Mouse (Mus musculus): ENCODE measurements around the gene Gm13288. TPM values are rescaled to one million over a fixed set of nuclear protein-coding genes. Genes with fewer than 3 reads are reported as not detected.
"Not testable (repeated sequence)": the region's sequence is repeated elsewhere in the genome, so short reads cannot be mapped to it uniquely, and the experiment has no call there.

The Gm13288 gene
- polyA plus RNA-seq, 1 experiment from 2014 or later = 0.08 TPM

DNA sequence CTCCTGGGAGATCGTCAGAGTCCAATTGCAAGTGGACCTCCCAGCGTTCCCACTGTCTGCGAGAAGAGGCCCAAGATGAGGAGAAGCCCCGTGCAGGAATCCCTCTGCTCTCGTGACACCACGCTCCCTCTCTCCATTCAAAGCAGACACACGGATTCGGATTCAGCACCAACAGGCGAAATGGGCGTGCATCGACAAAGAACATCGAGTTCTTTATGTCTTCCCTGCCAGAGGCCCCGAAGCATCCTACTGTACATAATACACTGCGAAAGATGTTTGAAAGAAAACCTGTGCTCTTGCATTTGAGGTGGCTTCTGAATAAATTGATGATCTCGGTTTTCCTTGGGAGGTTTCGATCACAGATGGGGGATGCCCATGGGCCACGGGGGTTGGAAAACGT is 25.0 kb upstream of the Gm13288 start:
- not testable (repeated sequence) for H3K4me2 ChIP-seq (replicated peaks); H3K4me3 ChIP-seq (replicated peaks); H3K27me3 ChIP-seq (replicated peaks); H3K9ac ChIP-seq; H3K4me1 ChIP-seq (replicated peaks); H3K36me3 ChIP-seq; H3K27ac ChIP-seq; H3K9me3 ChIP-seq; ATAC-seq
- WGBS = 54% methylated on average over 16 of the region's 18 CpGs

DNA sequence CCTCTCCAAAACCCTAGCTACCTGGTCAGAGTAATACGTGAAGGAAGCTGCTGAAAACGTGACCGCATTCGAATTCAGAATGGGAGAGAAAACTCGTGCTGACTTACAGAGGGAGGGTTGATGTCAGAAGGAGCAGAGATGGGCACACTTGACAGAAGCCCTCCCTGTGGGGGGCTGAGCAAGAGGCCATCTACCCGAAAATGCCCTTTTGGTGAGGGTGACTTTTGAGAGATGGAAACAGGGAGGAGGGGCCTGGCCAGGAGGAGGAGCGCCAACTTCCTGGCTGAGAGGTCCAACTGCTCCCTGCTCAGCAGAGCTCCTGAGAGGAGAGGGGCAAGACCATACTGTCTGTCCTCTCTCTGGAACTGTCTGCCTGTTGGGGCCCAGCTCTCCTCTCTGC is 23.5 kb upstream of the Gm13288 start, which contains the start of gene Ifnz:
TSS of gene Ifnz (plus strand) at position 301 of the 400 bp plus-strand sequence.
- not testable (repeated sequence) for H3K36me3 ChIP-seq; H3K27me3 ChIP-seq (replicated peaks); H3K4me1 ChIP-seq (replicated peaks); ATAC-seq; H3K9me3 ChIP-seq; H3K9ac ChIP-seq; H3K27ac ChIP-seq
- 21% methylated on average over 4 of the region's 7 CpGs for WGBS
- Histone ChIP-seq H3K4me3 (replicated peaks) (0 out of 2 replicates have a peak within 1 kb of the TSS, but pooled peaks have one; percentile 16), H3K4me2 (replicated peaks) (peak within 1 kb of the TSS; percentile 47)

DNA sequence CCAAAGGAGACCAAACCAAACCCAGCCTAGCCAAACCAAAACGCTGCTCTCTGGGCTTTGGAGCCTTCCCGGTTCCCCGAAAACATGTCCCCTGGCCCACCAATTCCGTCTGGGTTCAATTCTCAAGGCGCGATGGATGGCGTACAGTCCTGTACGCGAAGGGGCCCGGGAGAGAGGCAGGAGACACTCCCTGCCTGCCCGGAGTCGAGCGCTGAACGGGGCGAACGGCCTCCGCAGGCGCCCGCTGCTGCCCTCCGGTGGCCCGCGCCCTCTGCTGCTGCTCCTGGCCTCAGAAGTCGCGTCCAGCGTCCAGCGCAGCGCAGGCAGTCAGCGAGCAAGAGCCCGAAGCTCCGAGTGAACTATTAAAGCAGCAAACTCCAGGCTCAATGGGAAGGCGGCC is 23.0 kb upstream of the Gm13288 start:
- H3K4me3 ChIP-seq (replicated peaks) = 0 out of 2 replicates have a peak overlapping the region, but pooled peaks have one; percentile 16

DNA sequence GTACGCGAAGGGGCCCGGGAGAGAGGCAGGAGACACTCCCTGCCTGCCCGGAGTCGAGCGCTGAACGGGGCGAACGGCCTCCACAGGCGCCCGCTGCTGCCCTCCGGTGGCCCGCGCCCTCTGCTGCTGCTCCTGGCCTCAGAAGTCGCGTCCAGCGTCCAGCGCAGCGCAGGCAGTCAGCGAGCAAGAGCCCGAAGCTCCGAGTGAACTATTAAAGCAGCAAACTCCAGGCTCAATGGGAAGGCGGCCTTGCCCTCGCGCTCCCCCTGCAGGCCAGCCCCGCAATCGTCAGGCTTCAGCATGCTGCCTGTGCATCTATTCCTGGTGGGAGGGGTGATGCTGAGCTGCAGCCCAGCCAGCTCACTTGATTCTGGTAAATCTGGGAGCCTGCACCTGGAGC is 19.9 kb upstream of the Gm13288 start, which contains the start of gene Gm13276:
TSS of gene Gm13276 (plus strand) at position 301 of the 400 bp plus-strand sequence.
- WGBS = no CpG with 5 or more reads among the region's 27 CpGs
- not testable (repeated sequence) for H3K4me2 ChIP-seq (replicated peaks); H3K4me1 ChIP-seq (replicated peaks); H3K27ac ChIP-seq; H3K9ac ChIP-seq; H3K4me3 ChIP-seq (replicated peaks); H3K27me3 ChIP-seq (replicated peaks); H3K9me3 ChIP-seq; H3K36me3 ChIP-seq; ATAC-seq

More for the DNA sequence above, 23.0 kb upstream of the Gm13288 start:
- not testable (repeated sequence) for H3K27me3 ChIP-seq (replicated peaks); H3K4me1 ChIP-seq (replicated peaks); H3K36me3 ChIP-seq; ATAC-seq; H3K27ac ChIP-seq; H3K9me3 ChIP-seq; H3K9ac ChIP-seq
- H3K4me2 ChIP-seq (replicated peaks) = peak overlapping the region; percentile 47
- 0% methylated on average over 12 of the region's 31 CpGs for WGBS

DNA sequence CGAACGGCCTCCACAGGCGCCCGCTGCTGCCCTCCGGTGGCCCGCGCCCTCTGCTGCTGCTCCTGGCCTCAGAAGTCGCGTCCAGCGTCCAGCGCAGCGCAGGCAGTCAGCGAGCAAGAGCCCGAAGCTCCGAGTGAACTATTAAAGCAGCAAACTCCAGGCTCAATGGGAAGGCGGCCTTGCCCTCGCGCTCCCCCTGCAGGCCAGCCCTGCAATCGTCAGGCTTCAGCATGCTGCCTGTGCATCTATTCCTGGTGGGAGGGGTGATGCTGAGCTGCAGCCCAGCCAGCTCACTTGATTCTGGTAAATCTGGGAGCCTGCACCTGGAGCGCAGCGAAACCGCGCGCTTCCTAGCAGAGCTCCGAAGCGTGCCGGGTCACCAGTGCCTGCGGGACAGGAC is 16.9 kb upstream of the Gm13288 start, which contains the start of gene Gm13277:
TSS of gene Gm13277 (plus strand) at position 231 of the 400 bp plus-strand sequence.
- WGBS = 0% methylated on average over 3 of the region's 28 CpGs
- not testable (repeated sequence) for H3K27me3 ChIP-seq (replicated peaks); H3K4me3 ChIP-seq (replicated peaks); H3K4me2 ChIP-seq (replicated peaks); H3K36me3 ChIP-seq; H3K9me3 ChIP-seq; H3K27ac ChIP-seq; ATAC-seq; H3K4me1 ChIP-seq (replicated peaks); H3K9ac ChIP-seq

DNA sequence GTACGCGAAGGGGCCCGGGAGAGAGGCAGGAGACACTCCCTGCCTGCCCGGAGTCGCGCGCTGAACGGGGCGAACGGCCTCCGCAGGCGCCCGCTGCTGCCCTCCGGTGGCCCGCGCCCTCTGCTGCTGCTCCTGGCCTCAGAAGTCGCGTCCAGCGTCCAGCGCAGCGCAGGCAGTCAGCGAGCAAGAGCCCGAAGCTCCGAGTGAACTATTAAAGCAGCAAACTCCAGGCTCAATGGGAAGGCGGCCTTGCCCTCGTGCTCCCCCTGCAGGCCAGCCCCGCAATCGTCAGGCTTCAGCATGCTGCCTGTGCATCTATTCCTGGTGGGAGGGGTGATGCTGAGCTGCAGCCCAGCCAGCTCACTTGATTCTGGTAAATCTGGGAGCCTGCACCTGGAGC is 14.1 kb upstream of the Gm13288 start, which contains the start of gene Gm13278:
TSS of gene Gm13278 (plus strand) at position 301 of the 400 bp plus-strand sequence.
- not testable (repeated sequence) for H3K4me3 ChIP-seq (replicated peaks); ATAC-seq

DNA sequence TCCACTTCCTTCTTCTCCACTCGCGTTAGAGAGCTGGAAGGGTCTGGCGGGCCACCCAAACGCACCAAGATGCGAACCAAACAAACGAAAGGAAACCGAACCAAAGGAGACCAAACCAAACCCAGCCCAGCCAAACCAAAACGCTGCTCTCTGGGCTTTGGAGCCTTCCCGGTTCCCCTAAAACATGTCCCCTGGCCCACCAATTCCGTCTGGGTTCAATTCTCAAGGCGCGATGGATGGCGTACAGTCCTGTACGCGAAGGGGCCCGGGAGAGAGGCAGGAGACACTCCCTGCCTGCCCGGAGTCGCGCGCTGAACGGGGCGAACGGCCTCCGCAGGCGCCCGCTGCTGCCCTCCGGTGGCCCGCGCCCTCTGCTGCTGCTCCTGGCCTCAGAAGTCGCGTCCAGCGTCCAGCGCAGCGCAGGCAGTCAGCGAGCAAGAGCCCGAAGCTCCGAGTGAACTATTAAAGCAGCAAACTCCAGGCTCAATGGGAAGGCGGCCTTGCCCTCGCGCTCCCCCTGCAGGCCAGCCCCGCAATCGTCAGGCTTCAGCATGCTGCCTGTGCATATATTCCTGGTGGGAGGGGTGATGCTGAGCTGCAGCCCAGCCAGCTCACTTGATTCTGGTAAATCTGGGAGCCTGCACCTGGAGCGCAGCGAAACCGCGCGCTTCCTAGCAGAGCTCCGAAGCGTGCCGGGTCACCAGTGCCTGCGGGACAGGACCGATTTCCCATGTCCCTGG is 11.2 kb upstream of the Gm13288 start, which contains the start of gene Gm13275:
TSS of gene Gm13275 (plus strand) at position 552 of the 740 bp plus-strand sequence.
- not testable (repeated sequence) for H3K36me3 ChIP-seq; H3K27me3 ChIP-seq (replicated peaks); H3K27ac ChIP-seq; H3K9me3 ChIP-seq; H3K4me3 ChIP-seq (replicated peaks); ATAC-seq; H3K9ac ChIP-seq; H3K4me2 ChIP-seq (replicated peaks); H3K4me1 ChIP-seq (replicated peaks)
- 2% methylated on average over 15 of the region's 52 CpGs for WGBS

More for the DNA sequence above, 14.1 kb upstream of the Gm13288 start, which contains the start of gene Gm13278:
- not testable (repeated sequence) for H3K27me3 ChIP-seq (replicated peaks); H3K4me2 ChIP-seq (replicated peaks); H3K36me3 ChIP-seq; H3K4me1 ChIP-seq (replicated peaks); H3K9me3 ChIP-seq; H3K9ac ChIP-seq; H3K27ac ChIP-seq
- WGBS = no CpG with 5 or more reads among the region's 28 CpGs

DNA sequence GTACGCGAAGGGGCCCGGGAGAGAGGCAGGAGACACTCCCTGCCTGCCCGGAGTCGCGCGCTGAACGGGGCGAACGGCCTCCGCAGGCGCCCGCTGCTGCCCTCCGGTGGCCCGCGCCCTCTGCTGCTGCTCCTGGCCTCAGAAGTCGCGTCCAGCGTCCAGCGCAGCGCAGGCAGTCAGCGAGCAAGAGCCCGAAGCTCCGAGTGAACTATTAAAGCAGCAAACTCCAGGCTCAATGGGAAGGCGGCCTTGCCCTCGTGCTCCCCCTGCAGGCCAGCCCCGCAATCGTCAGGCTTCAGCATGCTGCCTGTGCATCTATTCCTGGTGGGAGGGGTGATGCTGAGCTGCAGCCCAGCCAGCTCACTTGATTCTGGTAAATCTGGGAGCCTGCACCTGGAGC is 8.2 kb upstream of the Gm13288 start, which contains the start of gene Gm13279:
TSS of gene Gm13279 (plus strand) at position 301 of the 400 bp plus-strand sequence.
- H3K4me1 ChIP-seq (replicated peaks); H3K36me3 ChIP-seq; H3K9me3 ChIP-seq; H3K27ac ChIP-seq; H3K27me3 ChIP-seq (replicated peaks); H3K9ac ChIP-seq; H3K4me3 ChIP-seq (replicated peaks); ATAC-seq; H3K4me2 ChIP-seq (replicated peaks): not testable (repeated sequence)
- no CpG with 5 or more reads among the region's 28 CpGs for WGBS

DNA sequence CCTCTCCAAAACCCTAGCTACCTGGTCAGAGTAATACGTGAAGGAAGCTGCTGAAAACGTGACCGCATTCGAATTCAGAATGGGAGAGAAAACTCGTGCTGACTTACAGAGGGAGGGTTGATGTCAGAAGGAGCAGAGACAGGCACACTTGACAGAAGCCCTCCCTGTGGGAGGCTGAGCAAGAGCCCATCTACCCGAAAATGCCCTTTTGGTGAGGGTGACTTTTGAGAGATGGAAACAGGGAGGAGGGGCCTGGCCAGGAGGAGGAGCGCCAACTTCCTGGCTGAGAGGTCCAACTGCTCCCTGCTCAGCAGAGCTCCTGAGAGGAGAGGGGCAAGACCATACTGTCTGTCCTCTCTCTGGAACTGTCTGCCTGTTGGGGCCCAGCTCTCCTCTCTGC is 6.0 kb upstream of the Gm13288 start, which contains the start of gene Gm13285:
TSS of gene Gm13285 (plus strand) at position 301 of the 400 bp plus-strand sequence.
- ATAC-seq = not testable (repeated sequence)
- WGBS = 10% methylated on average over 5 of the region's 7 CpGs

DNA sequence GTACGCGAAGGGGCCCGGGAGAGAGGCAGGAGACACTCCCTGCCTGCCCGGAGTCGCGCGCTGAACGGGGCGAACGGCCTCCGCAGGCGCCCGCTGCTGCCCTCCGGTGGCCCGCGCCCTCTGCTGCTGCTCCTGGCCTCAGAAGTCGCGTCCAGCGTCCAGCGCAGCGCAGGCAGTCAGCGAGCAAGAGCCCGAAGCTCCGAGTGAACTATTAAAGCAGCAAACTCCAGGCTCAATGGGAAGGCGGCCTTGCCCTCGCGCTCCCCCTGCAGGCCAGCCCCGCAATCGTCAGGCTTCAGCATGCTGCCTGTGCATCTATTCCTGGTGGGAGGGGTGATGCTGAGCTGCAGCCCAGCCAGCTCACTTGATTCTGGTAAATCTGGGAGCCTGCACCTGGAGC is 2.4 kb upstream of the Gm13288 start, which contains the start of gene Gm13287:
TSS of gene Gm13287 (plus strand) at position 301 of the 400 bp plus-strand sequence.
- not testable (repeated sequence) for H3K4me1 ChIP-seq (replicated peaks); H3K36me3 ChIP-seq; H3K9me3 ChIP-seq; H3K27ac ChIP-seq; H3K27me3 ChIP-seq (replicated peaks); H3K4me3 ChIP-seq (replicated peaks); H3K9ac ChIP-seq; ATAC-seq
- H3K4me2 ChIP-seq (replicated peaks) = peak within 1 kb of the TSS; percentile 28; the same call in 1 of the 2 replicates
- no CpG with 5 or more reads among the region's 29 CpGs for WGBS

More for the DNA sequence above, 6.0 kb upstream of the Gm13288 start, which contains the start of gene Gm13285:
- not testable (repeated sequence) for H3K4me2 ChIP-seq (replicated peaks); H3K4me3 ChIP-seq (replicated peaks); H3K9me3 ChIP-seq; H3K4me1 ChIP-seq (replicated peaks); H3K27ac ChIP-seq; H3K27me3 ChIP-seq (replicated peaks); H3K36me3 ChIP-seq; H3K9ac ChIP-seq

DNA sequence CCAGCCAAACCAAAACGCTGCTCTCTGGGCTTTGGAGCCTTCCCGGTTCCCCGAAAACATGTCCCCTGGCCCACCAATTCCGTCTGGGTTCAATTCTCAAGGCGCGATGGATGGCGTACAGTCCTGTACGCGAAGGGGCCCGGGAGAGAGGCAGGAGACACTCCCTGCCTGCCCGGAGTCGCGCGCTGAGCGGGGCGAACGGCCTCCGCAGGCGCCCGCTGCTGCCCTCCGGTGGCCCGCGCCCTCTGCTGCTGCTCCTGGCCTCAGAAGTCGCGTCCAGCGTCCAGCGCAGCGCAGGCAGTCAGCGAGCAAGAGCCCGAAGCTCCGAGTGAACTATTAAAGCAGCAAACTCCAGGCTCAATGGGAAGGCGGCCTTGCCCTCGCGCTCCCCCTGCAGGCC is 430 bp downstream of the Gm13288 start:
- H3K9ac ChIP-seq; H3K4me3 ChIP-seq (replicated peaks); H3K36me3 ChIP-seq; H3K27me3 ChIP-seq (replicated peaks); ATAC-seq; H3K4me1 ChIP-seq (replicated peaks); H3K9me3 ChIP-seq; H3K27ac ChIP-seq: not testable (repeated sequence)
- 0 out of 2 replicates have a peak overlapping the region, but pooled peaks have one; percentile 41 for H3K4me2 ChIP-seq (replicated peaks)
- WGBS = no CpG with 5 or more reads among the region's 34 CpGs

DNA sequence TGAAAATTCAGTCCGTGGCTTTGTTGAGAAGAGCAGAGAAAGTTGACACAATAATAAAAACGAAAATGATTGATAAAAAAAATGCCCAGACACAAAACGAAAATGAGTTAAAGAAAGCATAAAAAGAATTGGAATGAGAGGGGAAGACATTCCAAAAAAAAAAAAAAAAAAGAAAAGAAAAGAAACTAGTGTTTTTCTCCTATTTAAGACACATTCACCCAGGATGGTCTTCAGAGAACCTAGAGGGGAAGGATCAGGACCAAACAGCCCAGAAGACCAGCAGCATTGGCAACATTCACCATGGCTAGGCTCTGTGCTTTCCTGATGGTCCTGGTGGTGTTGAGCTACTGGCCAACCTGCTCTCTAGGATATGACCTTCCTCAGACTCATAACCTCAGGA is 10.6 kb downstream of the Gm13288 start, which contains the start of gene Ifna7:
TSS of gene Ifna7 (plus strand) at position 301 of the 400 bp plus-strand sequence.
- Histone ChIP-seq H3K9me3 (no peaks in the 10 kb centered on the region), H3K27me3 (replicated peaks) (no peaks in the 10 kb centered on the region), H3K36me3 (no peaks in the 10 kb centered on the region), H3K4me2 (replicated peaks) (no peak within 1 kb of the TSS), H3K9ac (no peak within 1 kb of the TSS), H3K4me3 (replicated peaks) (no peak within 1 kb of the TSS), H3K4me1 (replicated peaks) (no peaks in the 10 kb centered on the region), H3K27ac (no peak within 1 kb of the TSS)
- ATAC-seq = no peak
- WGBS = 48% methylated on average over 3 of the region's 3 CpGs

Measured in intestine, embryonic 15.5 days (tissue).